Mouse (Mus musculus): ENCODE measurements around the gene Zbp1.
A peak's percentile ranks its signal among the peaks of the same experiment; 100 is the strongest.

Zbp1 gene

GRCm38 (mm10) chr2:173246688-173247087 lies 28.0 kb upstream of the Zbp1 start:
- DNase-seq = no peak

DNA sequence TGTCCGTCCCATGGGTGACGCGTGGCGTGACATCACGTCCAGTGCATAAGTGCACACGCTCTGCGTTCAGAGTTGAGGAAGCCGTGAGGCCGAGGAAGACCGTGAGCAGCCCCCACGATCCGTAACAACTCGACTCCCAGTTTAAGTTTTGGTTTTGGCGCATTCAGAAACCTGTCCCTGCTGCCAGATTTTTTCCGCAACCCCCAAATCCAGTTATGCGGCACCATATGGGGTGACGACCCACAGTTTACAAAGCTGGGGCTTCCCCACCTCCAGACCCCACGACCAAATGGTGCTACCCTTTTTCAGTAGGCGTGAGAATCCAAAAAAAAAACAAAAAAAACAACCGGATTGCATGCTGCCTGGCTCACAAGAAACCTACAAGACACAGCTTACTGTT lies 26.5 kb upstream of the Zbp1 start:
- DNase-seq = no peak

- no peak for DNase-seq
Measured at GRCm38 (mm10) chr2:173244108-173244507, 25.4 kb upstream of the Zbp1 start.

DNA sequence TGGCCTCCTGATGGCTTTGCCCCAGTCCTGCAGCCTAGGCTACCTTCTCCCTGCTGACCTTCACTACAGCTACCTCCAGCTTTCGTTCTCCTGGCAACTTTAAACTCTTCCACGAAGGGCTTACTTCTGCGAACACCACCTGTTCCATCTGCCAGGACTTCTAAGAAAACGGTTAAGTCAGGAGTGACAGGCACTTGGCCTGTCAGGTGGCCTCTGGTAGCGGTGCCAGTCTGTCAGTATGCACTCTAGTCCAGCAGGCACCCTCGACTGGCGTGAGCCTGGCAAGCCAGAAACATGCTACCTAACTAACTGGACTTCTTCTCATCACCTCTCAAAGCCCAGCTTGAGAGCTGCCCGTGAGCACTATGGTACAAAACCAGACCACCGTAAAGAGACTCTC lies 24.9 kb upstream of the Zbp1 start:
- DNase-seq = no peak

GRCm38 (mm10) chr2:173242874-173243273 lies 24.2 kb upstream of the Zbp1 start:
- no peak for DNase-seq

DNA sequence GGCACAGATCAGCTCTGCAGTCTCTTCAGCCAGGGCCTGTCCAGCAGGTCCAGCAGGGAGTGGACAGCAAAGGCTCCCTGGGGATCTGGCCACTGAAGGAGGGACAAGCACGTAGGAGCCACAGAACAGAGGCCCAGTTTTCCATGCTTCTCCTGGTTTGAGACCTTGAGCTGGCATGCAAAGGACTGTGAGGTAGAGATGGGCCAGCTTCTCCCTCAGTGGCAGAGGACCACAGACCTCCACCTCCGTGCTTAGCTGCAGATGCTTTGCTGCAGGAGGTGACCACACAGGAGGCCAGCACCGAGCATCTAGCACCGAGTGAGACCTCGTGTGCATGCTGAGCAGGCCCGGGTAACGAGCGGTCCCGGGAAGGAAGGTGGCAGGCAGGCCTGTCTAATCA lies 22.0 kb upstream of the Zbp1 start:
- DNase-seq = no peak

GRCm38 (mm10) chr2:173238522-173238921 lies 19.8 kb upstream of the Zbp1 start:
- DNase-seq = no peak

DNA sequence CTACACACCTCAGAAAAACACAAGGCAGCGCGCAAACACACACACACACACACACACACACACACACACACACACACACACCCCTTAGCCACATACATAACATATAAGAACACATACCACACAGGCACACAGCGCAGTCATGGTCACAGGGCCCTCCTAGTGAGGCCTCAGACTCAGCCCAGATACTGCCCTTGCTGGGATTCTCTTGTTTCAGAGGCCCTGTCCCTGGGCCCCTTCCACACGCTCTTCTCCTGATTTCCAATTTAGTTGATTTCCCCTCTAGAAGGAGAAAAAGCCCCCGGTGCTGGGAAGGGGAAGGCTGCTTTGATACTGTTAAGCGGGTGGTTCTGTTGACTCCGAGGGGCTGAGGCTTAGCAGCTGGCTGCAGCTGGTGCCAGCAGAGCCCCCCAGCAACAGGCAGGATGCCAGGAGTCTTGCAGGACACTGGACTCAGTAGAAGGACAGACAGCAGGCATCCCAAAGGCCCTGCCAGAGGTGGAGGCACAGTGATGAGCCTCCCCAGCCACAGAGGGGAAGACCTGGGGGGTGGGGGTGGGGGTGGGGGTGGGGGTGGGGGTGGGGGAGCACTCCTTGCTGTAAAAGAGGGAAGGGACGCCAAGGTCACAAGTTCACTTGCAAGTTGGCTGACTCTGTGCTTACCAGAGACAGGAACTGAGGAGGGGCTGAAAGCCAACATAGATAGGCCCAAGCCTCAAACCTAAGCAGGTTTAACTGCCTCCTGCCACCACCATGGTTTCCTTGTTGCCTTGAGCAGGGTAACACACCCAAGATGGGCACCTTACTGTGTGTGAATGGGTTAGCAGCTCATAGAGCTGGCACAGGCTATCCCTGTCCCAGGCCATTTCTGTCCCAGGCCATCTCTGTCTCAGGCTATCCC lies 17.0 kb upstream of the Zbp1 start:
- DNase-seq = no peak

- no peak for DNase-seq
Measured at GRCm38 (mm10) chr2:173232766-173233099, 14.0 kb upstream of the Zbp1 start.

GRCm38 (mm10) chr2:173232065-173232765 lies 13.5 kb upstream of the Zbp1 start:
- DNase-seq = no peak

DNA sequence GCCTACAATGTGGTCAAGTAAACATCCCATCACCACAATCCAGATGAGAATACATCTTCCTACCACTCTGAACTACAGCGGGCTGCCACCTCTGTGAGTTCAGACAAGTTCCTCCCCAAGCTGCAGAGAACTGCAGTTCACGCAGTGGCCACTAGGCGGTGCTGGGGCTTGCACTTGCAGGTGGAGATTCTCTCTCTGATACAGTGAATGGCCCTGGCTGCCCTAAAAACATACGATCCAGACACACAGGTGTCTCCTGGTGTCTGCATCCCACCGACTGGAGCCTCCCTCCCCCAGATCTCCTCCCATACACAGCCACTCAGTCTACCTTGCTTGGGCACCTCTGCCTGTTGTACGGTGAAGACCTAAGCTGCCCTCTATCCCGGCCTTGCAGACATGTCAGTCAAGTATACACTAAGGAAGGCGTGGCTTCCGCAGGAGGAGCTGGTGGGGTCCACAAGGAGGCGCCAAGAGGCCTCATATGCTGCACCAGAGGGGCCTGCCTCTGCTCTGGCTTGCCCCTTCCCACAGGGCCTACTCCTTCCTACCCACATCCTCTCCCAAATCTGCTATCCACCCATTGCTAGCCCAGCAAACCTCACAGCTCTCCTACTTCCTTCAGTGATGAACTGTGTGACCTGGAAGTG lies 11.0 kb upstream of the Zbp1 start:
- peak; percentile 95 for DNase-seq

GRCm38 (mm10) chr2:173228567-173228966 lies 9.8 kb upstream of the Zbp1 start:
- DNase-seq = no peak

DNA sequence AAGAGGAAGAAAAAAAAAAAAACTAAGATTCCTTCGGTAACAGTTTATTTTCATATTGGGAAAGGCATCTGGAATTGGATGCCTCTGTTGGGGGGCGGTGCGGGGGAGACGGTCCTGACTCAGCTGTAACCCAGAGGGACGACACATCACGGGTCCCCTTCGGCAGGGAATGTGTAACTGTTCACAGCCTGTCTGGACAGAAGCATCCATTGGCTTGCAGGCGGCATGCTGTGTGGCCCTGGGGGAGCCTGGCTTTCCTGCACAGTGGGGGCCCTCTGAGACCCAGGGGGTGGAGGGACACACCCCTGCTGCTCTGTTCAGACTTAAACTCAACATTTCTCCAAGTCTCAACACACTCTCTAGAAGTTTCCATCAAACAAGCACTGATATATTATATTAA lies 8.1 kb upstream of the Zbp1 start:
- no peak for DNase-seq

GRCm38 (mm10) chr2:173225906-173226305 lies 7.2 kb upstream of the Zbp1 start:
- DNase-seq = no peak

GRCm38 (mm10) chr2:173224832-173225231 lies 6.1 kb upstream of the Zbp1 start:
- DNase-seq = no peak

- DNase-seq = no peak
Measured at GRCm38 (mm10) chr2:173224097-173224496, 5.4 kb upstream of the Zbp1 start.

DNA sequence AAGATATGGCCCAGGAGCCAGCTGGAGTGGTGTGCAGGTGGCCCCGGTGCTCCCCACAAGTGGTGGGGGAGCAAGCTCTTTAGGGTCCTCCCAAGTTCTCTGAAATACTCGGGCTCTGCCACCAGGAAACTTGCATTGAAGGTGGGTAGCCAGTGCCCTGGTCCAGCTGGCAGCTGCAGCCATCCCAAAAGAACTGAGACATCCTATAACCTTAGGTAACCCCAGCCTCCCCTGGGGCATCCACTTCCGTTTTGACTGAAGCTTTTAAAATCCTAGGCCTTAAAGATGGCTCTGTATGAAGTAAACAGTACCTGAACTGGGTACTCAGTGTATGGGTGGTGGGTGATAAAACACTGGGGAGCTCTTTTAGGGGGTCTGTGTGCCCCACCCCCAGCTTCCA lies 4.8 kb upstream of the Zbp1 start:
- no peak for DNase-seq

GRCm38 (mm10) chr2:173220754-173221153 lies 2.0 kb upstream of the Zbp1 start:
- DNase-seq = no peak

DNA sequence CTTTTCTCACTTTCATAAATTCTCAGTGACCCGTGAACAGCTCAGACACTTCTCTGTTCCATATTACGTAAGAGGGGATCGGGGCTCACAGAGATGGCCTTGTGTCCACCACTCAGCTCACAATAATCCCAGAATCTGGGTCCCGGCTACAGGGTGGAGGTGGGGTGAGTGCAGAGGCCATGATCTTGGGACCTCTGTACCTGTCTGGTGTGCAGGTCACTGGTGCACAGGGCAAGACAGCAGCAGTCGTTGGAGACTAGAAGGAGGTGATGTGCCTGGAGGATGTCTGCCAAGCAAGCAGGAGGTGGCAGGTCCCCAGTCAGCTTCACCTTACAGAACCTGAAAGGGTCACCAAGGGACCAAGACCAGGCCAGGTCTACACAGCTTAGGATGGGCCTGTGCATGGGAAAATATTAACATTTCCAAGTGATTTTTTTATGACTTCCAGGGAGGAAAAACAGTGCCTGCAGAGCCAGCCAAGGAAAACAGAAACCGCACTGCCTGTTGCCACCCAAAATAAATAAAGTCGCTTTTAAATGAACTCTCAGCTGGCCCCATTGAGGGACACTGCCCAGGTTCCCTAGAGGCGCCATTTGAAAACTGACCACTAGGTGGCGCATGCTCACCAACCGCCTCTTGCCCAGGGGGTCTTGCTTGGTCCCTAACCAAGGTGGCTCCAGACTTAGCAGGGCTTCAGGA lies 682 bp upstream of the Zbp1 start:
- peak; percentile 54 for DNase-seq

DNA sequence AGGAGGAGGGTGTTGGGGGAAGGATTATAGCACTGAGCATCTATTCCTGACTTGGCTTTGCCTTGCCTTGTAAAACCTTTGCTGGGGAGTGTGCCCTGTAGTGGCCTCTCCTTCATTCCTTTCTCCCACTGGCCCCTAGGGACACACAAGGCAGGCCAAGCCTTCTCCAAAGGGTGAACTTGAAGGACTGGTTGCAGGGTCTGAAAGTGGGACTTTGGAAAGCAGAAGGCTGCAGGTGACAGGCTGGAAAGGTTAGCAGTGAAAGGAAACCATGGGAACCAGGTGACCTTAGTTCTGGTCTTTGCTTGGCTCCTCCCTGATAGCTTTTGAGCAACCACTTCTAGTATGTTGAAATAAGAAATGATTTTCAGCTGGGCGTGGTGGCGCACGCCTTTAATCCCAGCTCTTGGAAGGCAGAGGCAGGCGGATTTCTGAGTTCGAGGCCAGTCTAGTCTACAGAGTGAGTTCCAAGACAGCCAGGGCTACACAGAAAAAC lies 912 bp downstream of the Zbp1 start:
- DNase-seq = no peak

DNA sequence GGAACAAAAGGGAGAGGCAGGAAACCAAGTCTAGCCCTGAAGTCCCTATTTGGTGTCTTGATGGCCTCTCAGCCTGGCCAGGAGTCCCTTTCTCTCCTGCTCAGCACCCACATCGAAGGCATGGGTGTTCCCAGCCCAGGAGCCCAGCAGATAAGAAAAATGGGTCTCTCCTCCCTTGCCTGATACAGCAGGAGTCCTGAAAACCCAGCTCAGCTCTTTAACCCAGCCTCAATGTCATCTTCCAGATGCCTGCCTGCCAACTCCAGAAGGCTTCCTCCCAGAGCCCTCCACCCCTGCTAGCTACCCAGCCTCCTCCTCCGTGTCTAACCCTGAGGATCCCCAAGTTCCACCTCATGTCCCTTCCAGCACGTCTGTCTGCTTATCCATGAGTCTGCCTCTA lies 1.5 kb downstream of the Zbp1 start:
- no peak for DNase-seq

DNA sequence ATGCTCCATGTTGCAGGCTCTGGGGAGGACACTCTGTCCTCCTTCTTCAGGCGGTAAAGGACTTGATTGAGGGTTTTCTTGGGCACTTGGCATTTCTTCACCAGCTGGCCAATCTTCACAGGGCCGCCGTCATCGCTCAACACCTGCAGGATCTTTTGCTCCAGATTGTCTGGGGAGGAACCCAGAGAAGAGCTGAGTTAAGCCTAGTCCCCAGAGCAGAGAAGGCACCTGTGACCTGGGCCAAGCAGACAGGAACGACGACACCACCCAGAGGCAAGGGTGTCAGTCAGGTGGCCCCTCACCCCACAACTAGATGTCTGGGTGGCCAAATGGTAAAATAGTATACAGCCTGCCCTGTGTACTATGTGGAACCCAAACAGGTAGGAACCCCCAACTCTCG lies 1.9 kb downstream of the Zbp1 start:
- DNase-seq = no peak

DNA sequence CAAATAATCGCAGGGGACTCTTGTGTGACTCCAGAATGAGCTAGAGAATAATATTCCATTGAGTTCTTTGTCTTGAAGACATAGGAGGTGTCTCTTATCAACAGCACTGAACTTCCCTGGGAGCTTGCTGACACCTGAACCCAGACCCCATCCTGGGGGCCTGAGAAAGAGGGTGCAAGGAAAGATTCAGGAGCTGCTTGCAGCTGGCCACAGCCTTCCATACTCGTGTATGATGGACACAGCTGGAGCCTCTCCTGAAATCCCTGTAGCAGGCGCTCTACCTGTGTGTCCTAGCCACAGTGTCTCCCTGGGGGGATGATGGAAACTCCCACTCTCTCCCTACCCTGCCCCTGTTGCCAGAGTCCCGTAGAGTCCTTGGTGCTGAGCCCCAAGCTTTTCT lies 6.5 kb downstream of the Zbp1 start:
- DNase-seq = no peak

Data from lung, postnatal 14 days (tissue).